Mouse (Mus musculus) lung, adult 18-20 months (tissue): ENCODE results near the gene Zfp605.
"Not testable (repeated sequence)": the region's sequence is repeated elsewhere in the genome, so short reads cannot be mapped to it uniquely, and the experiment has no call there.

Experiments used
- DNase-seq, 2 experiments: peaks; one replicate each; pipeline ENCODE4 v3.0.0; 2022; ENCODE audit warnings: mixed read lengths in 2 of 2

The Zfp605 gene

DNA sequence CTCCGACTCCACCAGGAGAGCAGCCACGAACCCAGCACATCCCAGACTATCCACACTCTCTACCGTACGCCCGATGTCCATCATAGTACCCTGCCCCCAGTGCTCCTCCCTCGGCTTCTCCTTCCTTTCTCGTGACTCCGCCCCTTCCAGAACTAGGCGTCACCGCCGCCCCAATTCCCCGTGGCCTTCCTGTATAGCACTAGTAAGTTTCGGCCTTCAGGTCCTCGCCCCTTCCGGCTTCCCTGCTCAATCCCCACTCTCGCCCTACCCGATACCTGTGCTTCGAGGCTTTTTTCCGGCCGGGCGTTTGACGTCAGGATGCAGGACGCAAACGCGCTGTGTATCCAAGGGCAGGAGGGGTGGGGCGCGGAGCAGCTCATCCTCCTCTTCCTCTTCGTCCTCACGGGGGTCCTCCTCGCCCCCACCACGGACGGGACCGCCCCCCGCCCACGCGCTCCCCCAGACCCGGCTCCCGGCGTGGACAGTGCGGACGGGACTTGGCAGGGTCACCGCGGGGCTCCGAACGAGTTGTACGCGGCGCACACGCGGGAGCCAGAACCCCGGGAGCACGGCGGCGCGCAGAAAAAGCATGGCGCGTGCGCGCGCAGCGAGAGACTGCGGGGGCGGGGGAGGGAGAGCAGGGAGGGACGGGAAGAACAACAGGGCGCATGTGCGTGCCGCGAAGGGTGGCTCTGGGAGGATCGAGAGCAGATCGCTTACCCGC lies 2.1 kb upstream of the Zfp605 start, which contains the start of gene Gtpbp6:
TSS of gene Gtpbp6 (minus strand) at position 617 of the 724 bp plus-strand sequence.
- peak; percentile 97 for DNase-seq

DNA sequence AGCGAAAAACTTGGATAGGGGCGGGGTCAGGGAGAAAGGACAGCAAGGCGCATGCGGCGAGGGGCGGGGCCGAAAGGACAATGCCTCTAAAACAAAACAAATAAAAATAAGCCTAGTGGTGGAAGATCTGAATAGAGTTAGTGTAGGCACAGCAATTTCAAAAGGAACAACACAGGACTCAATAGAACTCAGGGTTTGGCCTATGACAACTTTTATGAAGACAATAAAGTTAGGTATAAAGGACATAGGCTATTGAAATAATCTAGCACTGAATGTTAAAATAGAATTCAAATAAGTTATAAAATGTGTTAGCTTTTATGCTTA lies 1.6 kb upstream of the Zfp605 start:
- peak in 1 of 2 experiments; percentile 98 for DNase-seq

DNA sequence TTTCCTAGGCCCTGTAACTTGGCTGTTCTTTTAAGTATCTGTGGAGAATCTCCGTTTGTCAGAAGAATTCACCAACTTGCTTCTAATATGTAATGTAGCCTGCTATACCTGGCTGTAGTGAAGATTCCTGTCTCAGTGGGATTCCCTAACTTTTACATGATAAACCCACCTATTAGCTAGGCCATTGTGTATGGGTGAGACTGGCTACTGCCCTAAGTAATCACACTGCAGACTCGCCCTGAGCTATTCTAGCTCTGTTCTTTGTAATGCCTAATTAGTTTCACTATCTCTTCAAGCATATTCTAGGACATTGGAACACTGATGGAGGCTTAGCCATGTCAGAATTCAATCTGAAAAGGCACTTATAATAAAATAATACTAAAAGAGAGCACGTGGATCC lies 12.5 kb downstream of the Zfp605 start:
- not testable (repeated sequence) for DNase-seq

DNA sequence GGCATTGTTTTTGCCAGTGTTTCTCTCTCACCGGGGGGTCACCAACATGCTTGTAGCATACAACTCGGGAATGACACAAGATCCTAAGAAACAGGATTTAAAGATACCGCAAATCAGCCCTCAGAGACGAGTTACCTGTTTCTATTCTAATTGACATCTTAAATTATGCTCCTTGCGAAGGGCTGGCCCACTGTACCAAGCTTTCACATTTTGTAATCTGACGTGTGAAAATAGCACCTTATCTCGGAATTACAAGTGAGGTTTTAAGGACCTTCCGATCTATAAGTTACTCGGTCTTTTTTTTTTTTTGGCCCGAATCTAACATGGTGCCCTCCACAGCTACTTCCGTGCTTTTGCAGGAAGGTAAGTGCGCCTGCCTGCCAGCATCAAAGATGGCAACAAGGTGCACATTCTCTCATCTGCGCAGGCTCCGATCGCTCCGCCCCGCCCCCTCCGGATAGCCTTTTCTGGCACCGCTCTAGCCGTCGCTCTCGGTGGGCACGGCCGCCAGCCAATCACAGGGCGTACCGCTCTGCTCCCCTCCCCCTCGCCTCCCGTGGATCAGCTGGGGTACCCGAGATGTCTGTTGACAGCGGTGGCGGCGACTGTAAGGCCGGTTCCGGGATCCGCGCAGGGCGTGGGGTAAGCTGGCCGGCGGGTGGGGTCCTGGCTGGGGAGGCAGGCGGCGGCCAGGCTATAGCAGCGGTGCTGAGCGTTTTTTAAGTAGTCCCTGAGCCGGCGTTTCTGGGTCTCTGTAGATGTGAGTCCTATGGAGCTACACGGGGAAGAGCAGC lies 25.6 kb downstream of the Zfp605 start, which contains the start of gene Chfr:
TSS of gene Chfr (plus strand) at position 550 of the 794 bp plus-strand sequence.
- DNase-seq = peak; percentile 99

DNA sequence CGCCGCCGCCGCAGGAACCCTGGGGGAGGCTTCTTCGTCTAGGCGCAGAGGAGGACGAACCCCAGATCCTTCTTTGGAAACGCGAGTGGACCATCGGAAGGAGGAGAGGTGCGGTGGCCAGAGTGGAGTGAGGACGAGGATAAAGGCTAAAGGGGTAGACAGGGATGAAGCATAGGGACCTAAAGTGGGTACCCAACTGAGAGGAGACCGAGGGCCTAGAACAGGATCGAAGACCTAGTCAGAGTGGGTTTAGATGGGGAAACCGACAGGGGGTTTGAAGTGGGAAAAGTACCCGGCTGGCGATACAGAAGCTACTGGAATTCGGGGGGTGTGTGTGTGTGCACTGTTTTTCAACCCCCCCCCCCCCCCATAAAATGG lies 26.2 kb downstream of the Zfp605 start:
- DNase-seq = no peak

DNA sequence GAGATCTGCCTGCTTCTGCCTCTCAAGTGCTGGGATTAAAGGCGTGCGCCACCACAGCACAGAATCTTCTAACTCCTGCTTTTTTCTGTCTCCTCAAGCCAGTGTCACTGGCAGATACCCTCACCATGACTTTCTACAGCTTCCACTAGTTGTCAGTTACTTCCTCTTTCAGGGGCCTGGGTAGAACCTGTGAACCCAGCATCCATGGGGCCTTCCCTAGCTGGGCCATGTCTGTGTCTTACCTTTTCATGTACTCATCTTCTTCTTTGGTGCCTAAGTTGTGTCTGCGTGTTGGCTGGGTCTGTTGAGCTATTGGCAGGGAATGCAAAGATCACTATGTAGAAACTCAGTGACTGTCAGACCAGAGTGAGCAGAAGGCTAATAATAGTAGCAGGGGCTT lies 27.9 kb downstream of the Zfp605 start:
- no peak for DNase-seq

DNA sequence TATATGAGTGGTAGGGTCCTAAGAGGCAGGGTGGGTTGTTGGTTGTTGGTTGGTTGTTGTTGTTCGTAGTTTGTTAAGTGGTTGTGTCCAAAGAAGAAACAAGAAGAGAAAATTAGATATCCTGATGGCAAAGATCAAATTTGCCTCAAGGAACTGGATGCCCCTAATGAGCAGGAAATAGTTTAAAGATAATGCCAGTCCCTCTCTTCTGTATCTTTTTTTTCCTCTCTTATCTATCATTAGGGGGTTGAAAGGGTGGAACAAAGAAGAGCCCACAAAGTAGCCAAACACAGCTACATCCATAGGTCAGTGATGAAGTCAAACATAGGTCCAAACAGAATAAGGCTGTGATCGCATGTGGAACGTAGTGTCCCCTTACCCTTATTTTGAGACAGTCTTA lies 29.4 kb downstream of the Zfp605 start:
- DNase-seq = no peak

DNA sequence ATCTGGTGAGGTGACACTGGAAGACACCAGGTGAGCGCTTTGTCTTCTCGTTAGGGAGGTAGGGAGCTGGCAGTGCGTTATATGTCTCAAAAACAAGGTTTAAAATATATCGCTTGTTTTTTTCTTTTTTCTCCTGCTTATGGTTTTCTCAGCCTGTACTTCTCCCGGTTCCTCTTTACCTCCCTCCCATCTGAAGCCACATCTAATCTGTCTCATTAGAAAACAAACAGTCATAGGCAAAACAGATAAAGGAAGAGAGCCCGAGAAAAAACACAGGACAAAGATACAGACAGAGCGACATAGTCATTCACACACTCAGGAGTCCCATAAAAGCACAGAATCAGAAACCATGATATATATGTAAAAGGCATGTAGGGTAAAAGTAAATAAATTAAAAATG lies 30.5 kb downstream of the Zfp605 start:
- DNase-seq = no peak

DNA sequence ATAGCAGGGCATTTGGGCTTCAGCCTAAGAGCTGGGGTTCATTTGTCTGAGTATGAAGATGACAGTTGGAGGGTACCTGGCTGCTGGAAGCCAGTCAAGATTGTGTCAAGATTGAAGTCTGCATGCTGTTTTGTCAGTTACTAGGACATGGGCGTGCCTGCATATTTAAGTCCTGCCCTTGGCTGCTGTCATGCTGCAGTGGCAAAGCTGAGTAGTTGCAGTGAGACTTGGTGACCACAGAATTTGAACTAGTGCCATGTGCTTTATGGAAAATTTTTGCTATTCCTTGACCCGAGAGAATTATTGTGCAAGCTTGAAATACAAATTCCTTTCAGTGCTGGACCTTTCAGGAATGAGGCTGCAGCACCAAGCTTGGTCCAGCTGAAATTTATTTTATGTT lies 32.4 kb downstream of the Zfp605 start:
- DNase-seq = peak; percentile 9 to 50

DNA sequence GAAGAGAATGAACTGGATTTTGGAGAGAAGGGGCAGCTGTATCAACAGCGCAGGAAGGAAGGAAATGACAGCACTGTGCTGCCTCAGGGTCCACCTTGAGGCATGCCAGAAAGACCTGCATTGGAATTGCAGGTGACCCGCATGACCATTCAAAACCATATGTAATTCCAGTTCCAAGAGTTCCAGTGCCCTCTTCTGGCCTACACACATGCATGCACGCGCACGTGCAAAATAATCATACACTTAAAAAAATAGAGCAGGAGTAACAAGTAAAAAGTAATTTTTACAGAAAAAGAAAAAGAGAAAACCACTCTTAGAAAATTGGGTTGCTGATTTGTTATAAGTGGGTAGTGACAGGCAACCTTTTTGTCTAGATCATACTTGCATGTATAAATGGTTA lies 33.1 kb downstream of the Zfp605 start:
- DNase-seq = peak in 1 of 2 experiments; percentile 5

DNA sequence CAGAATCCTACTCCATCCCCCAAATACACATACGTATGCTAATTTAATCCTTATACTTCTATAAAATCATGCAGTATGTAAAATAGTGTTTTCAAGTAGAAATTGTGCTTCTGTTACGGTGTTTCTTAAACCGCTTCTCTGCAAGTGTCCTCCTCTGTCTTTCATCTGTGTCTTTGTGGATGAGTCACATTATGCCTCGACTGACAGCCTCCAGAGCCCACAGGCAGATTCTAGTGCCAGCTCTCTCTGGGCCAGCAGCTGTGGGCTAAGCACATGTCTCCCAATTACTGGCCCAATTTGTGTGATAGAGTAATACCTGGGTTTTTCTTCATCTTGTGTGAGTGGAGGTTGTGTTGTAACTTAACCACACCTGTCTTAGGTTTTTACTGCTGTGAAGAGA lies 59.5 kb downstream of the Zfp605 start:
- DNase-seq = no peak

DNA sequence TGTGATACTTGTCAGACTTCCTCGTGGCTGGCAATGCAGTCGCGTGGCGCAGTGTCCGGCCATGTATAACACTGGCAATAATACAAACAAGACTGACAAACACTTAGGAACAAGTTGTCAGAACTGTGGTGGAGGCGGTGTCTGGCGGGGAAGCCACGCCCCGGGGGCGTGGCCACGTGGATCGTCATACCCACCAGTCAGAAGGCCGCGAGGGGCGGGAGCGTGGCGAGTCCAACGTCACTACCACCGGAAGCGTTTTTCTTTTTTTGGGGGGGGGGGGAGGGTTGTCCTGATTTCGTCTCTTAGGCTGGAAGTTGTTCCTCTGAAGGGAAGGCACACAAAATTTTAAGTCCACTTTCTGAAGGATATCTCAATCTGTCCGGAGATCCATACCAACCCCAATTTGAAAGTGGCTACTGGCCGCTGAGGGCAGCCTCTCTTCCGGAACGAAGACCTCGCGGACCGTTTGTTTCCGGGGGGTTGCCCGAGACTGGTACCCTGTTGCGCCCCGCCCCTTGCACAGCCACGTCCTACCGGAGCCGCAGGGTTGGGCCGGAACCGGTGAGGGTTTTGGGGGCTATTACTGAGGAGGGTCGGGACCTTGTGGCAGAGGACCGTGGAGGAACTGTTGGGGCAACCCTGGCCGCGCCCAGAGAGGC lies 66.6 kb downstream of the Zfp605 start, which contains the start of gene Golga3:
TSS of gene Golga3 (plus strand) at position 340 of the 659 bp plus-strand sequence.
- DNase-seq = peak; percentile 95 to 96

DNA sequence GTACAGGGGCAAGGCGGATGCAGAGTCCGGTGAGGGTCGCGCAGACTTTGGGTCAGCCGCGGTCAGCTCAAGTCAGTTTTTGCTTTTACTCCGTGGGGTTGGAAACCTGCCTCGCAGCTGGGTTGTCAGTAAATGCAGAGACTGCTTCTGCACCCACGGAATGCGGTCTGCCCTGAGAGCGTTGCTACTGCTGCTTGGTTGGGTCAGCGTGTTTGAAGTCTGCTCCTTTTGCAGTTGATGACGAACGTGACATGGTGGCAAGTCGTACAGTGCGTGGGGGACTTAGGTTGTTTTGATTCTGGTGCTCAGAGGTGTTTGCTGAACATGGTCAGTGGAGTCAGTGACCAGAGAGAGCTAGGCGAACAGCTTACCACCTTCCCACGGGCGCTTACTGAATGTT lies 67.1 kb downstream of the Zfp605 start:
- DNase-seq = no peak

DNA sequence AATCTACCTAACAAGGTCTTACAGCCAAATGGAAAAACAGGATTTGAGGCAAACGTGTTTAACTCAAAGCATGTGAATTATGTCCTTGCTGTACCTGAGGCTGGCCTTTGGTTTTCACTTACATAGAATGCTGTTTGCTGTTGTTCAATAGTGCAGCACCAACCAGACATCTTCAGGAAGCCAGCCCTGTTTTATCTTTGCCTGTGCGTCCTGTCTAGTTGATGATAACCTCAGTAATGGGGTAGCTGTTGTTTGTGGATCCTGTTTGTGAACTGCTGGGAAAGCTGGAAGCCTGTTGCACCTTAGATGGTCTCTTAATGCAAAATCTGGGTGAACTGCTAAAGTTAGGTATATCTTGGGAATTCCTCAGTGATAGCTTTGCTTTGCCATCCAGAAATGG lies 68.7 kb downstream of the Zfp605 start:
- no peak for DNase-seq
